Mouse (Mus musculus) megakaryocyte-erythroid progenitor cell, adult 5-6 weeks (primary cell): Measurements from ENCODE around the gene Rrad. TPM values are rescaled to one million over a fixed set of nuclear protein-coding genes. Genes with fewer than 3 reads are reported as not detected.

Experiments used
- ATAC-seq: replicated peaks from 2 replicates; pipeline ENCODE4 v1.8.0; 2016; ENCODE audit warnings: mild to moderate bottlenecking, inconsistent platforms; ENCODE audit not compliant: severe bottlenecking, poor library complexity, low FRiP score, low TSS enrichment
- total RNA-seq, 2 experiments: library from RNA; stranded (forward) in 1 of 2; stranded (reverse) in 1 of 2; fragments of 200-1000, 215-1000 nt in 1 of 2; fragments of >200 nt in 1 of 2; fragmentation: Nextera tagmentation in 1 of 2; gene quantifications; 2 replicates each; pipeline ENCODE4 v1.2.3; 2014 to 2017

The Rrad gene
- total RNA-seq, 2 experiments from 2014 or later: 0.94 to 1.1 TPM

DNA sequence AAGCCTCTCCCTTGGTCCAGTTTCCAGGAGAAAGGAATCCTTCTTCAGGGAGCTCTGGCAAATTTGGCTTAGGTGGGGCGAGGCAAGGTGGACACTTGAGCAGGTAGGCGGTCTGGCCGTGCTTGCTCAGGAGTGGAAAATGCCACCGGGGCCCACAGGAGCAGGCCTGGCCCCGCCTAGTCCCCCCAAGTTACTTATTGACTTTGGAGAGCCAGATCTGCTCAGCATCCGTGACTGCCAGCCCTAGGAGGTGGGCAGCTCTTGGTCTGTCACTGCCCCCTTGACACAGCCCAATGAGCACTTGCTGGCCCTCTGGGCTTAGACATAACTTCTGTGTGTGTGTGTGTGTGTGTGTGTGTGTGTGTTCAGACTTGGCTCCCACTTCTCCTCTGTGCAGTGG is 7.0 kb downstream of the Rrad start, which contains the start of gene Cdh16:
TSS of gene Cdh16 (minus strand) at position 236 of the 400 bp plus-strand sequence.
- ATAC-seq: no peak

DNA sequence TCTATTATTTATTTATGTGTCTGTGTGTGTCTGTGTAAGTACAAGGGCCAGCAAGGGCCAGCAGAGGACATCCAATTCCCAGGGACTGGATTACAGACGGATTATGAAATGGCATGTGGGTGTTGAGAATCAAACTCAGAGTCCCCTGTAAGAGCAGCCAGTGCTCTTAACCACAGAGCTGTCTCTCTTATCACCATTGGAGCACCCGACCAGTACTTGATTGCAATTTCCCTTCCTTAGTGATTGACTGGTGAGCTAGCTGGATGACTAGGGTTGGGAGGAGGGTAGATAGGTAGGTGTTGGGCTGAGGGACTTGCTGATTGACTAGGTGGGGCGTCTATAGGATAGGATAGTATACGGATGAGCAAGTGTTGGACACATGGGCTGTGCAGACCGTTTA is 10.4 kb downstream of the Rrad start:
- peak; percentile 31; the same call in 1 of the 2 replicates for ATAC-seq

DNA sequence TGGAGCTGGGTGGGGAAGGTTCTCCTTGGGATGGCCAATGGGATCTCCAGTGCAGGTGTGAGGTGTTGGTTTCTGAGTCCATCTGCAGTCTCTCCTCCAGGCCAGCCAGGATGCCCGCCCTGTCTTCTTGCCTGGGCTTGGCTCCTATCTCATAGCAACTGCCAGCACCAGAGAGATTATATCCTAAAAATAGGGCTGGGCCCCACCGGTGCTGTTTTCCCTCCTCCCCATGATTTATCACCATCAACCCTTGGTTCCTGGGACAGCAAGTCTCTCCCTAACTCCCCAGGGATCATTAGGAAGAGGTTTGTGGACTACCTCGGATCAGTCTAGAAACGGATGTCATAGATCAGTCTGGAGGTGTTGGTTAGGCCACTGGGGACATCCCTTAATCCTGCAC is 18.0 kb downstream of the Rrad start:
- ATAC-seq: no peak

DNA sequence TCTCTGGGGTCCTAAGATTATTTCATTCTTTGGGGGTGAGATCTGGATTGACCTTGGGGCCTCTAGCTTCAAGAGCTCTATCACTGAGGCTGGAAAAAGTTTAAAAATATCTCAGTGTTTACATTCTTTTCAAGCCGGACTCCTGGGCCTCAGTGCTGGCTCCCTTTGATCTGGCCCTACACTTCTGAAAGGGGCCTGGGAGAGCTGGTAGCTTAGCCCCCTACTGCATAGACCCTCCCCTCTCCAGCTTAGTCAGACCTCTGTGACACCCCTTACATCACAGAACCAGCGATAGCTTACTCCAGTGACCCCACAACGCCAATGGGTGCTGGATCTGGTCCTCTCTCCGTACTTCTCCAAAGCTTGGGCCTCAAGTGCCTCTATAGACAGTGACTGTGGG is 19.5 kb downstream of the Rrad start:
- ATAC-seq: no peak

DNA sequence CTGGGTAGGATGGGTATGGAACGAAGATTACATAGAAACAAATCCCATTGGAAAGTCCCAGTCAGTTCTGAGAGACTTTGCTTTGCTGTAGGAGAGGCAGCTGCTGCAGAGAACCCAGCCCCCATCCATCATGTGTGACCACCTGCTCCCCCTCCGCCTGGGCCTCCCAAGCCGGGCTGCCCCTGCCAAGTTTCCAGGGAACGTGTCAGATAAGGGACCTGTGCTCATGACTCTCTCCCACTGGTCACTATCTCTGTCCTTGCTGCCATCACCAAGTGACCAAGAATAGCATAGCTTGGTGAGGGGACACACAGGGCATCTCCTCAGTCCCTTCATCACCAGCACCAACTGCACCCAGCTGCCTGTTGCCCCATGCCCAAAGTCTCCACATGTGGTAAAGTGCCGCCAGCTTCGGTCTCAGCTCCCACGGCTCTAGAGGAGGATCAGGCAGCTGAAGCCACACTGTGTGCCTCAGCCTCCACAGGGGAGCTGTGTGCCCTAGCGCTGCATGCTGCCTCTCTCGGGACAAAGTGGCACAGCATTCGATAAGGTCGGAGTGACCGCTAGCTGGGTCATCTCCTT is 20.9 kb downstream of the Rrad start:
- ATAC-seq: no peak

DNA sequence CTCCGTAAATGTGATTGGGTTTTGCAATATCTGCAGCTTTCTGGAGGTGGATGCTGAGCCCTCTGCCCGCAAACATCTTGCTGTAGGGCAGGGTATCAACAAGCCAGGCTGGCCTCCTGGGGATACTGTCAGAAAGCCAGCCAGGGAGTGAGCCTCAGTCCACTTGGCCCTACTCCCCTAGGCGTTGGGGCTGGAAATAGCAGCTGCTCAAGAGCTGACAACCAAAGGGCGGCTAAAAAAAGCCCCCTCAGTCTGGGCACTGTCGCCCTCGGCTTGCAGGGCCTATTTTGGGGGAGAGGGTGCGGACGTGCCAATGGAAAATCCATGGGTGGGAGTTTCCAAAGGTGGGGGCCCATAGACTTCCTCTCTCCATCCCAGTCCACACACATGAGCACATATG is 21.9 kb downstream of the Rrad start:
- ATAC-seq: no peak

DNA sequence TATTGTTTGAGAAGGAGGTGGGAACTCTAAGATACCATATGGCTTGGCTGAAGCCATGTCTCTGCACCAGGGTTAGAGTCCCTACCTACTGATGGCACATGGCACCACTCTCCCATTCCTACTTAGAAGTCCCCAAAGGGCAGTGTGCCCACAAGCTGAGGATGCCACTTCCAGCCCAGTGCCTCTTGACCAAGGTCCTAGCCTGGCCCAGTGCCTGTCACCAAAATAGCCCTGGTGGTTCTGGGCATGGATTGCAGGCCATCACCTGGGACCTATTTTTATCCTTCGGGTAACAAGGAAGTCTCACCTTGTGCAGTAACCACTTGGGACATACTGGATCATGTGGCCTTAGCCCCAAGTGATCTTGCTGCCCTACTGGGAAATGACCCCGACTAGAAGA is 23.2 kb downstream of the Rrad start:
- ATAC-seq: no peak

DNA sequence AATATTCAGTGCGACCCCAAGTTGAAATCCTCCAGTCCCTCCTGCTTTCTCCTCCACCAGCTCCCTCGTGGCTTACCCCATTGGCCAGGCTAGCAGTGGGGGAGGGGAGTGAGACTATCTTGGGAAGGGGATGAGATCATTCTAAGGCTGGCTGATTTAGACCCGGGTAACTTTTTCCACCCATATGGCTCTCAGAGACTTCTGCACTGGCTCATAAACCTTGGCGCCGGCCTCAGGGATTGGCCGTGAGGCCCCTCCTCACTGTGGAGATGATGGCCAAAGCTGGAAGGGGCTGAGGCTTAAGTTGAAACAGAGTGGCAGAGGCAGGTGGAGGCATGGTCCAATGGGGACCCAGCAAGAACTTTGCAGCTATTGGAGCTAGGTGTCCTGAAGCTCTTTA is 24.8 kb downstream of the Rrad start:
- ATAC-seq: no peak

DNA sequence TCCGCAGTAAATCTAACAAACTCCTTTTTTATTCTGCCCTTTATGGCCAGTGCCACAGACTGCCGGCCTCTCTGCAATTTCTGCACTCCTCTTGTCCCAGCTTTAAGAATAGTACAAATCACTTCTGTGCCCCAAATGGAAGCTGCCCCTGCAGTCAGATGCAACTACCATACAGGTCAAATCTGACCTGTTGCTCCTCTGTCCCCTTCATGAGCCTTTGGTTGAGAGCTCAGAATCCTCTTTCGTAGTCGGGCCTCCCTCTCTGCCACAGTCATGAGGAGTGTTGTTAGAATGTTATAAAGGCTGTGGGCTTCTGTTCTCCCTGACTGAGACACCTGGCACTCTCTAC is 27.9 kb downstream of the Rrad start:
- ATAC-seq: no peak

DNA sequence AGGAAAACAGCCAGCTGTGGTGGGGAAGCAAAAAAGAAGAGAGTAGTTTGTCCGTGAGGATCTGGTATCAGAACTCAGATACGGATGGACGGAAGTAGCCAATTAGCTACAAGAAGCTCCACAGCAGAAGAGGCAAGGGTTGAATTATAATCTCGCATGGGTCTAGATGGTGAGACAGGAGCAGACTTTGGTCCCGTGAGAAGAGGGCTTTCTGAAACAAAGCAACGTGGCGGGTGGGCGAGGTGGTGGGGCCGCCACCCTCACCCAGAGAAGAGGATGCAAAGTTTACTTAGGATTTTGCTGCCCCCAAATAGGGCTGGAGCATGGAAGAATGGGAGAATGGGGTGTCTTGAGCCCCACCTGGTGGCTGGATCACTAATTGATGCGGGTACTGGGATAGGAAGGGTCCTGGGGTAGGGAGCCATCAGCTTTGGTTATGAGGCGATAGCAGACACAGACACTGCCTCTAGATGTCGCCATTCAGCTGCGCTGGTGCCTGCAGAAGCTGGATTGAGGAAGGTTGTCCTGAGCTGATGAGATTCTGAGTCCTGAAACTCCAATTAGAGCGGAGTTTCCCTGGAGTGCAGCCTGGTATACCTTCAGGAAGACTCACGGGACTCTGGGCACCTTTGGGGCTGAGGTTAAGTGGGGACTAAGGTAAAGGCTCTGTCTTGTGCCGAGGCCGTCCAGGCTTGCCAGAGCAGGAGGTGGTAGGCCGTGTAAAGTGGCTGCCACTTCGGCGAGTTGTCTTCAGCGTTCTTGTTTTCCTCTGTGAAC is 28.5 kb downstream of the Rrad start:
- ATAC-seq: peak; percentile 98

DNA sequence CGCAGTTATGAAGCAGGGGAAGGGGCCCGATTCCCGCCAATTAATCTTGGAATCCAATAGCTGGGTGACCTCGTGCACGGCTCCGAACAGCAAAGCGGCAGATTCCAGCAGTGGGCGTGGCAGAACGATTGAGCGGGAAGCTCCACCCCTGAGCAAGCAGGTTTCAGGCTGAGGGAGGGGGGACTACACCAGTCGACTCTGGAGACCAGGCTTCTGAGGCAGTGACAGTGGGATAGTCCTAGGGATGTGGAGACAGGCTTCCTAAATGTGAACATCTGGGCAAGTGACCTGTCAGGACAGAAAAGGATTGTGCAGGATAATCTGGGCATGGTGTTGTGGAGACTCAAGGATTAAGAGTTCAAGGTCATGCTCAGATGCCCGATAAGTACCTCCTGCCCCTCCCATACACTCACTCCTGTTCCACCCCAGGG is 29.2 kb downstream of the Rrad start:
- no peak for ATAC-seq

DNA sequence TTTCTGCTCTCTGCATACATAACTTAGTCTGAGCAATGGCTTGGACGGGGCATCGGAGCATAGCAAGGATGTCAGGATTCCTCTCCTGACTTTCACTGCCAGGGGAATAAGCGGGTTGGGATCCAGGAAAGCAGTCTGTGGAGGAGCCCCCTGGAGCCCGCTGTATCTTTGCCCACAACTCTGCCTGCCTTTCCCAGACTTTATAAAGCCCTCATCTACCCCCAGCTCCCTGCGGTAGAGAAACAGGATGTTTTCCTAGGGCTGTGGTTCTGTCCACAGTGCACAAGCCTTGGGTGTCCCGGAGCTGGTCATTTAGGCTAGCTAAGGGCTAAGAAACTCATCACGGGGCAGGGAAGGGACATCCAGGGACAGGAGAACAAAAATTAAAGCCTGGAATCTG is 29.7 kb downstream of the Rrad start:
- ATAC-seq: no peak

DNA sequence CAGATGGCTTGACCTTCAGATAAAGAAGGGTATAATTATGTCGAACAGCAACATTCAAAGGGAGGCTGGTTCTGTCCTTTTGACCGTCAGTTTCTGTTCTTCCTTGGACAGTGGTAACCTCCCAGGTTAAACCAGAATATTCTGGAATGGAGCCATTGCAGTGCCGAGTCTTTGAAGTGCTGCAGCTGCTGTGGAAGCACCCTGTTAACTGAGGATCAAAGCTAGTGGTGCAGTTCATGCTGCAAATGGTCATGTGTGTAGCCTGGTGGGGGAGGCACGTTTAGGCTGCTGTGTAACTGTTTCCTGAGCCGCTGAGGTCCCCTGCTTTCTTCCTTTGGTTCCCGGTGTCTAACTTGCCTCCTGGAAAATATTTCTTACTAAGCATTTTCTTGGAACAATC is 32.6 kb downstream of the Rrad start:
- no peak for ATAC-seq

DNA sequence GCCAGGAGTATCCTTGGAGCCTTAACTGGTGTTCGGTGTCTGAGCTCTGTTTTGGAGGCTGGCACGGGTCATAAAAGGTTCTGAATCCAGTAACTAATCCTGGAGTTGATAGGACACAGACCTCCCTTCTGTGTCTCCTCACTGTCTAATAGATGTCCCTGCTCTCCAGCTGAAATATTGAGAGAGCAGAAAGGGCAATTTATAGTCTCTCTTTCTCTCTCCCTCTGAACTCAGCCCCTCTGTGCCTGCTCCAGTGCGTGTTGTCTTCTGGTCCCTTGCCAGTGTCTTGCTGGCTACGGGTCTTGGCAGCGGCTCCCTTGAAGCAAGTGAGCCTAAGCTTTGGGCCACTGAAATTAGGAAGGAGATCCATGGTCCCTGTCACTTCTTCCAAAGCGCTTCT is 33.5 kb downstream of the Rrad start:
- ATAC-seq: no peak

DNA sequence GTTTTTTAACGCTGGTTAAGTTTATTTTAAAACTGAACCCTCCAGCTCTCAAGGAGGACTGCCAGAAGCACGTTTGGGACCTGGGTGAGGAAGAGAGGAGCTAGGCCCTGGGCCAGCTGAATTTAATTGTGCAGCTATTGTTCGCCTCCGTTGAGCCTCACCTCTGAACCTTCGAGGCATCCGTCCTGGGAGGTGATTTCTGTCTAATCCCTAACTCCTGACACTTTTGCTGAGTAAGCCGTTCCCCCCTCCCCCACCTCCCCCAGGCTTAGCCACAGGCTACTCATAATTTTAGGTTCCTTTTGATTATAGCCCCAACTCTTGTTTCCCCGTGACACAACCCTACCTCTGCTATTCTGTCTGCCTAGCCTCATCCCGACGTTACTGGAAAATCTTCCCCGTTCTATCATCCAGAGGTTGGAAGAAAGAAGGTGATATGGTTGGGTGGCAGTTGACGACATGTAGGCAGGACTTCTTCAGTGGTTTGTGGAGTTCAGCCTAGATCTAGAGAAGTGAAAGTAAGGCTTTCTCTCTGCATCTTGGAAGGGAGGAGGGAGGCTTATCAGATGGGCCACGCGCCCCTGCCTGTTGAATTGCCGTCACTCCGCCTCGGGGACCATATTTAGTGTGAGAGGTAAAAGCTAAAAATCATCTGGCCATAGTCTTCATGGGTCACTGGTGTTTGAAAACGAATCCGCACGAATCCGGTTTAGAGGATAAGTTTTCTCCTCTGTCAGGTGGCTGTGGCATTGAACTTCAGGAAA is 35.2 kb downstream of the Rrad start:
- peak; percentile 83 for ATAC-seq

DNA sequence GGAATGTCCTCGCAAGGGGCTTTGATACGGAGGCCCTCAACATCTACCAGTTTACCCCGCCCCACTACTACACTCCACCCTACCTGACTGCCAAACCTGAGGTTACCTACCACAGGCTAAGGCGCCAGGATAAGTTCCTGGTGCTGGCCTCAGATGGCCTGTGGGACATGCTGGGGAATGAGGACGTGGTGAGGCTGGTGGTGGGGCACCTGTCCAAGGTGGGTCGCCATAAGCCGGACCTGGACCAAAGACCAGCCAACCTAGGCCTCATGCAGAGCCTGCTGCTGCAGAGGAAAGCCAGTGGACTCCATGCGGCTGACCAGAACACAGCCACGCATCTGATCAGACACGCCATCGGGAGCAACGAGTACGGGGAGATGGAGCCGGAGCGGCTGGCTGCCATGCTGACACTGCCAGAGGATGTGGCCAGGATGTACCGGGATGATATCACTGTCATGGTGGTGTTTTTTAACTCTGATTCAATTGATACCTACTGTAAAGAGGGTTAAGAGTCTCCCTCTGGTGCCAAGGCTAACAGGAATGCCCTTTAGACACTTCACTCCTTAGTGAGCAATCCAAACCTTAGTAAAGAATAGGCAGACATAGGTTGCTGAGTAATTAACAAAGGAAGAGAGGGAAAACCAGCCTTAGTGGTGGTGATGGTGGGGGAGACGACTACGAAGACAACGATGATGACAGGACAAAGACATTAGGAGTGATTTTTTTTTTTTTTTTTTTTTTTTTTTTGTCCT is 36.3 kb downstream of the Rrad start:
- ATAC-seq: no peak

DNA sequence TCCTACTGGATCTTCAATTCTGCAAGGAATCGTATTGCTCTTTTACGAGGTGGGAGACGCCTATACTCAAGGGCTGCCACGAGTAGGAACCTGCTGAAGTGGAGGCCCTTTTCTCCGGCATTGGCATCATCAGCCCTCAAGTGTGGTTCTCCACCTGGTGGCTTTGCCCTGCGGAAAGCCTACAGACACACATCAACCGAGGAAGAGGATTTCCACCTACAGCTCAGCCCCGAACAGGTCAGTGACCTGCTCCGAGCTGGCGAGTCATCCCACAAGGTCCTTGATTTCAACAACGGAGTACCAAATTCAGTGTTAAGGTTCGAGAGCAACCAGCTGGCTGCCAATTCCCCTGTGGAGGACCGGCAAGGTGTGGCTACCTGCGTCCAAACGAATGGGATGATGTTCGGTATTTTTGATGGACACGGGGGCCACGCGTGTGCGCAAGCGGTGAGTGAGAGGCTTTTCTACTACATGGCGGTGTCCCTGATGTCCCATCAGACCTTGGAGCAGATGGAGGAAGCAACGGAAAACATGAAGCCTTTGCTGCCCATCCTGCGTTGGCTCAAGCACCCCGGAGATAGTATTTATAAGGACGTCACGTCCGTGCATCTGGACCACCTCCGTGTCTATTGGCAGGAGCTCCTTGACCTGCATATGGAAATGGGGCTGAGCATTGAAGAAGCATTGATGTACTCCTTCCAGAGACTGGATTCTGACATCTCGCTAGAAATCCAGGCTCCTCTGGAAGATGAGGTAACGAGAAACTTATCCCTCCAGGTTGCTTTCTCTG is 37.4 kb downstream of the Rrad start:
- ATAC-seq: no peak

DNA sequence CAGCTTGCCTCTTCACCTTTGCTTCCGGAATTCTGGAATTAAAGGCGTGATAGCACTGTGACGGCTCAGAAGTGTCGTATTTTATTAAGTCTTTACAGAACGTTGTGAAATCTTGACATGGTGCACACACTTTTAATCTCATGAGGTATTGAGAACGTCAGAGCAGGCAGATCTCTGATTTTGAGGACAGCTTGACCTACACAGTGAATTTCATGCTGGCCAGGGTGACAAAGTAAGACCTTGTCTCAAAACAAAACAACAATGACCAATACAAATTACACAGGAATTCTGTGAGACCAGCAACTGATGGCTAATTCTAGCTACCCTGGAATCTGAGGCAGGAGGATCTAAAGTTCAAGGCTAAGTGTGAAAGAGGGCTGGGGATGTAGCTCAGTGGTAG is 38.6 kb downstream of the Rrad start:
- ATAC-seq: no peak

DNA sequence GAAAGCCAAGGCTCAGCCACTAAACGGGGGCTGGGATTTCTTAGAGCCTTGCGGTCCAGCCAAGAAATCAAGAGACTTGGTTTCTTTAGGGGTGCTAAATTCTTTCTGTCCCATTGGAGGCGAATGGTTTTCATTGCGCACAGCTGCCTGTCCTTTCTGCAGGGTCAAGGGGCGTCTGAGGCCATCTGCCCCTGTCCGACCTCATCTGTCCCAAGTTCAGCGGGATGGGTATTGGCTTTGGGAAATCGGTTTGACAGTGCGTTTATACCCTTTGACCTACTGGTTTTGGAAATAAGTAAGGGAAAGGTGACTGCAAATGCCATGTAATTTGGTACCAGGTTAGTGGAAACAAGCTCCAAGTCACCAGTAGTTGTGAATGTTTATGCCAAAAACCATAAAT is 39.3 kb downstream of the Rrad start:
- no peak for ATAC-seq
